Mouse (Mus musculus): ENCODE data around the gene Mpv17l2.

Gene Mpv17l2

GRCm38 (mm10) chr8:70760775-70761406 is at the start of gene Mpv17l2:
Gene Mpv17l2, minus strand, starts transcription at chr8:70760946.
- peak; percentile 98 for DNase-seq

GRCm38 (mm10) chr8:70808955-70809701 is 48.4 kb upstream of the Mpv17l2 start:
- no peak for DNase-seq

- no peak for DNase-seq
These were observed 47.5 kb upstream of the Mpv17l2 start, which contains the start of gene Il12rb1 for GRCm38 (mm10) chr8:70808239-70808638. Gene Il12rb1, plus strand, starts transcription at chr8:70808449.

- DNase-seq: no peak
These were observed 46.6 kb upstream of the Mpv17l2 start for GRCm38 (mm10) chr8:70807304-70807703.

- no peak for DNase-seq
These were observed 45.8 kb upstream of the Mpv17l2 start for GRCm38 (mm10) chr8:70806541-70806940.

- peak; percentile 94 for DNase-seq
These were observed 43.9 kb upstream of the Mpv17l2 start, which contains the start of gene Mast3 for GRCm38 (mm10) chr8:70804481-70805206. Gene Mast3, minus strand, starts transcription at chr8:70805054.

- DNase-seq: peak; percentile 82
These were observed 43.2 kb upstream of the Mpv17l2 start for GRCm38 (mm10) chr8:70803761-70804480.

GRCm38 (mm10) chr8:70802786-70803510 is 42.2 kb upstream of the Mpv17l2 start:
- no peak for DNase-seq

GRCm38 (mm10) chr8:70801830-70802229 is 41.1 kb upstream of the Mpv17l2 start:
- DNase-seq: no peak

- DNase-seq: no peak
These were observed 40.4 kb upstream of the Mpv17l2 start for GRCm38 (mm10) chr8:70801156-70801555.

GRCm38 (mm10) chr8:70800648-70801047 is 39.9 kb upstream of the Mpv17l2 start:
- no peak for DNase-seq

GRCm38 (mm10) chr8:70798281-70798680 is 37.5 kb upstream of the Mpv17l2 start:
- DNase-seq: no peak

- peak; percentile 97 for DNase-seq
These were observed 36.6 kb upstream of the Mpv17l2 start for GRCm38 (mm10) chr8:70797081-70798070.

GRCm38 (mm10) chr8:70796403-70797080 is 35.8 kb upstream of the Mpv17l2 start:
- DNase-seq: no peak

- no peak for DNase-seq
These were observed 34.6 kb upstream of the Mpv17l2 start for GRCm38 (mm10) chr8:70795370-70795769.

- no peak for DNase-seq
These were observed 33.5 kb upstream of the Mpv17l2 start for GRCm38 (mm10) chr8:70794215-70794614.

GRCm38 (mm10) chr8:70792700-70793099 is 32.0 kb upstream of the Mpv17l2 start:
- peak; percentile 82 for DNase-seq

GRCm38 (mm10) chr8:70791975-70792691 is 31.4 kb upstream of the Mpv17l2 start:
- peak; percentile 96 for DNase-seq

GRCm38 (mm10) chr8:70791294-70791701 is 30.6 kb upstream of the Mpv17l2 start:
- peak; percentile 60 for DNase-seq

Data from liver (tissue).